Mouse (Mus musculus): Measurements from ENCODE around the gene Kcna3. TPM values are rescaled to one million over a fixed set of nuclear protein-coding genes. Genes with fewer than 3 reads are reported as not detected.

Gene Kcna3
- total RNA-seq, 2 experiments from 2014 or later = not detected

DNA sequence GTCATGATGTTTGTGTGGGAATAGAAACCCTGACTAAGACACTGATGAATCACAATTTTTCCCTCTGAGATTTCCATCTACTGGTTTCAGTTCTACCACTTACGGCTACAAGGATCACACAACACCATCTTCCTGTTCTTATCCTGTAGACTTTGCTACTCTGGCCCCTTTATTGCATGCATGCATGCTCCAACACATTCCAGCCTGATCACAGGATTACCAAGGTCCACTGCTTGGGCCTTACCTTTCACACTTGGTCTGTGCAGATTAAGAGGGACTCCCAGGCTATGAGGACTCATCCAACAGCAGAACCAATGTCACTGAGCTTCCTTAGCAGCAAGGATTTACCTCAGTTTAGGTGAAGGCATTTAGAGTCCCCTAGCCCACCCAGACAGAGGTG lies 39.7 kb downstream of the Kcna3 start:
- Histone ChIP-seq H3K27ac (no peak overlapping the region), H3K4me3 (no peak overlapping the region)
- intact Hi-C loops (cut with DNase I) = no loop called here

DNA sequence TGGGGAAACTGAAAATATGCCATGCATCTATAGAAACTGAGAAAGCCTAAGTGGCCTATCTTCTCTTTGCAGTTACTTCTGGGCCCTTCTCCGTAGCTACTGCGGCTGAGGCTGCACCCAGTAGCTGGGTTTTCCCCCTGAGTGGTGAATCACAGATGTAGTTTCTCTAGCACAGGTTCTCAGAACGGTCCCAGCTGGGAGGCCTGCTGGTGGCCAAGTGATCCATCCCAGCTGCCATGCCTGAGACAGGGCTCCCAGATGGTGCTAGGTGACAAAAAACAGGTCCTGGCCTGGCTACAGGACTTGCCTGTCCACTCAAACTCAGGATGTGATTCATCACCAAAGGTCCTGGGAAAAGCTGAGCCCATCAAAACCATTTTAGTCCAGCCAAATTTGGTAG lies 40.7 kb downstream of the Kcna3 start:
- no peak for DNase-seq

More for the DNA sequence above, 39.7 kb downstream of the Kcna3 start:
- TF ChIP-seq CTCF (IDR thresholded peaks at IDR 0.05) = no peak
- DNase-seq = no peak

DNA sequence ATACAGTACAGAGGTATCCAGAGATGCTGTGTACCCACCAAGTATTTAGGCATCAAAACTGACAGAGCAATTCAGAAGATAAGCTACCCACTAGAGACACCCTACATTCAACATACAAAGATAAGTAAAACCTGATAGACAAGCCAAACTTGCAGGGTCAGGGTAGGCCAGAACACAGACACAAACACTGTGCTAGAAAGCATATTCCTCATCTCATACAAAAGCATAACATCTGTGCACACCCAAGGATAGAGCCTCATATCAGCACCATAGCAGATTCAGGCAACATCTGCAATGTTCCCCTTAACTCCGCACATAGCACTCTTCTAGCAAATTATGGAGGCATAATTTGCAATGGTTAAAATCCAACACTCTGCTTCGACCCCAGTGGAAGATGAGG lies 41.1 kb downstream of the Kcna3 start:
- Histone ChIP-seq H3K27ac (no peak overlapping the region), H3K4me3 (no peak overlapping the region)
- DNase-seq = no peak
- intact Hi-C loops (cut with DNase I) = no loop called here
- TF ChIP-seq CTCF (IDR thresholded peaks at IDR 0.05) = no peak

More for the DNA sequence above, 40.7 kb downstream of the Kcna3 start:
- no peak overlapping the region for H3K4me3 ChIP-seq
- no peak for TF ChIP-seq CTCF (IDR thresholded peaks at IDR 0.05)
- H3K27ac ChIP-seq = no peak overlapping the region
- intact Hi-C loops (cut with DNase I) = no loop called here

DNA sequence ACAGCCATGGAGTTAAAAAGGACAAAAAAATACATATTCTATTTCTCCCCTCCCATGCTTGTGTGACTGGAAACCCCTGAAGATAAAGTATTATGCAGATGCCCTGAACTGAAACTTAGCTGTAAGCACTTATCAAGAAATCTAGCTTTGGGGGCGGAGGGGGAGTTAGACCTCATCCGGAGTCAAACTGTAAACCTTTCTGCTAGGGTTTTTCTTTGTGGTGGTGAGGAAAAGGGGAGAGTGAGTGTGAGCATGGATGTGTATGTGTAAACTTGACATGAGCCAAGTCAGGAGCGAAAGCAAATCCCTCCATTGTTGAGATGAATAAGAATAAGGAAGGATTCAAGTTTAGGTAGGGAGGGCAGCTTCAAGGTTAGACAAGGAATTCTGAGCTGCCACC lies 44.8 kb downstream of the Kcna3 start:
- TF ChIP-seq CTCF (IDR thresholded peaks at IDR 0.05) = no peak
- intact Hi-C loops (cut with DNase I) = no loop called here
- no peak overlapping the region for H3K4me3 ChIP-seq
- no peak for DNase-seq
- H3K27ac ChIP-seq = no peak overlapping the region

DNA sequence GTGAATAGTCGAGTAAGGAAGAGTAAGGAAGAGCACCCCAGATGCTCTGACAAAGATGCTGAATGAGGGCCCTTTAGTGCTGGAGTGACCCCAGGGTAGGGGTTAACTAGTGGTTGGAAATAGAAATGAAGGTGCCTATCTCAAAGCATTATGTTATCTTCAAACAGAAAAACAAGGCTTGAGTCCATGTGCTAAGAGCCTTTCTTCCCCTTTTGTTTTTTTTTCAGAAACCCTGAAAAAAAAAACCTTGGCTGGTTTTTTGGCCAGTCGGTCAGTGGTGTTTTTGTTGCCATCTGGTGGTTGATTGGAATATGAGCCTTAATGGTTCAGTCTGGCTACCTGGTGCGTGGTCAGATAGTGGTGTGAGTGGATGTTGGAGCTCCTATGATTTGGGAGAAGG lies 45.3 kb downstream of the Kcna3 start:
- no peak for DNase-seq
- peak; percentile 47 for TF ChIP-seq CTCF (IDR thresholded peaks at IDR 0.05)
- no peak overlapping the region for H3K27ac ChIP-seq
- intact Hi-C loops (cut with DNase I) = no loop called here
- no peak overlapping the region for H3K4me3 ChIP-seq

DNA sequence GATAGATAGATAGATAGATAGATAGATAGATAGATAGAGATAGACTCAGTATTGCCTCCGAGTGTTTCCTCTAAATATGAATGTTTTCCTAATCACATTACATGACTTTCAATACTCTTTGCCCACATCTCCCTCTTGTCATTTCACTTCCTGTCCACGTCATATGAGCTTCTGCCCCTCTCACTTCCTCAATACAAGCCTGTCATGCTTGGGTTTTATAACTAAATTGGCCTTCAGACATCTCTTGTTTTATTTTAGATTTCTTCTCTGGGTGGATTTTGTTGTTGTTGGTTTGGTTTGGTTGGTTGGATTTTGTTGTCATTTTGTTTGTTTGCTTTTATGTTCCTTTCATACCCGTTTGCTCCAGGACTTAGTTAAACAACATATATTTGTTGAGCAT lies 48.6 kb downstream of the Kcna3 start:
- TF ChIP-seq CTCF (IDR thresholded peaks at IDR 0.05) = no peak
- H3K27ac ChIP-seq = no peak overlapping the region
- no peak for DNase-seq
- H3K4me3 ChIP-seq = no peak overlapping the region
- intact Hi-C loops (cut with DNase I) = no loop called here

DNA sequence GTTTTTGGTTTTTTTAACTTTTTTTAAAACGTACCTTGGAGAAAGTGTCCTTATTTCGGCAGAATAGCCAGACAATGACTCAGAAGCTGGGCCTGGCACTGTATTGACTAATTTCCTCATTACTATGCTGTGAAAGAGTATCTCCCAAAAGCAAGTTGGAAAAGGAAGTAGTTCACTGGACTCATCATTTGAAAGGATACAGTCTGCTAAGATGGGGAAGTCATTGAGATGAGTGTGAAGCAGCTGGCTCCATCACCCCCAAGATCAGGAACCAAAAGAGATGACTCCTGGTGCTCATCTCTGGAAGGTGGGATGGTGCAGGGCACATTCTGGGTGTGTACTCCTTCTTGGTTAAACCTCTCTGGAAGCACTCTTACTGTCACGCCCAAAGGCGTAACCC lies 51.4 kb downstream of the Kcna3 start:
- no peak for TF ChIP-seq CTCF (IDR thresholded peaks at IDR 0.05)
- H3K27ac ChIP-seq = no peak overlapping the region
- intact Hi-C loops (cut with DNase I) = no loop called here
- DNase-seq = no peak
- no peak overlapping the region for H3K4me3 ChIP-seq

Other genes starting within 250 kb of the Kcna3 start
- 1 to 10 TPM in 1 of 2 experiments, under 1 TPM in 1; 0.89 to 1.2 TPM for gene Cd53, start 246.0 kb upstream of the Kcna3 start, total RNA-seq (2021)
- not detected for gene Olfr266, start 209.9 kb upstream of the Kcna3 start, total RNA-seq (2021)
- 1 to 10 TPM in 1 of 2 experiments, under 1 TPM in 1; 0.73 to 1.2 TPM for gene Kcna2, start 65.0 kb downstream of the Kcna3 start, total RNA-seq (2021)
- gene Kcna10, start 146.9 kb downstream of the Kcna3 start, total RNA-seq (2021) = under 1 TPM in 1 of 2 experiments, not detected in 1; 0.11 TPM
- gene Cym, start 185.6 kb downstream of the Kcna3 start, total RNA-seq (2021) = not detected
- not detected for gene A630076J17Rik, start 194.4 kb downstream of the Kcna3 start, total RNA-seq (2021)
- gene Prok1, start 203.5 kb downstream of the Kcna3 start, total RNA-seq (2021) = not detected
- 10 to 100 TPM; 57.8 to 64.8 TPM for gene Lamtor5, start 242.7 kb downstream of the Kcna3 start, total RNA-seq (2021)

All from gastrocnemius, adult 2 months (tissue).